Mouse (Mus musculus) heart, embryonic 13.5 days (tissue): ENCODE data around the gene Cemip. TPM values are rescaled to one million over a fixed set of nuclear protein-coding genes. Genes with fewer than 3 reads are reported as not detected.
"Not testable (repeated sequence)": the region's sequence is repeated elsewhere in the genome, so short reads cannot be mapped to it uniquely, and the experiment has no call there.

Experiments
- ATAC-seq: fragments of 200-750 bp; cut with Nextera tagmentation; 2 replicates; pipeline ENCODE4 v1.8.0; 2017; ENCODE audit warnings: moderate TSS enrichment; ENCODE audit not compliant: insufficient number of reproducible peaks, low FRiP score, low TSS enrichment; ENCODE audit errors: extremely low read depth
- H3K27ac ChIP-seq: fragments of 300-500 bp; sonication (generic); replicated peaks from 2 replicates; pipeline ENCODE4 v1.5.1; 2015; ENCODE audit warnings: moderate library complexity, mild to moderate bottlenecking, inconsistent platforms
- H3K27me3 ChIP-seq: fragments of 300-500 bp; sonication (generic); replicated peaks from 2 replicates; pipeline ENCODE4 v1.6.1; 2015; ENCODE audit warnings: mild to moderate bottlenecking, inconsistent platforms
- H3K36me3 ChIP-seq: fragments of 300-500 bp; sonication (generic); 2 replicates; pipeline ENCODE4 v1.6.1; 2015; ENCODE audit warnings: mild to moderate bottlenecking, inconsistent platforms
- H3K4me1 ChIP-seq: fragments of 300-500 bp; sonication (generic); 2 replicates; pipeline ENCODE4 v1.6.1; 2015; ENCODE audit warnings: inconsistent platforms
- H3K4me2 ChIP-seq: fragments of 300-500 bp; sonication (generic); 2 replicates; pipeline ENCODE4 v1.6.1; 2015; ENCODE audit warnings: inconsistent platforms, mild to moderate bottlenecking, moderate library complexity
- H3K4me3 ChIP-seq: fragments of 300-500 bp; sonication (generic); 2 replicates; pipeline ENCODE4 v1.5.1; 2015; ENCODE audit warnings: moderate library complexity, mild to moderate bottlenecking, inconsistent platforms
- H3K9ac ChIP-seq: fragments of 300-500 bp; sonication (generic); 2 replicates; pipeline ENCODE4 v1.6.1; 2015; ENCODE audit warnings: inconsistent platforms, mild to moderate bottlenecking, moderate library complexity
- H3K9me3 ChIP-seq: fragments of 300-500 bp; sonication (generic); 2 replicates; pipeline ENCODE4 v1.6.1; 2016; ENCODE audit warnings: inconsistent platforms
- WGBS: fragments of 180-500 bp; shearing (Covaris S2); methylation state at CpG from one replicate; pipeline ENCODE4 v1.1.7; 2015; ENCODE audit warnings: mixed read lengths; 5-methylcytosine and 5-hydroxymethylcytosine counted together
- polyA plus RNA-seq: library from polyadenylated mRNA; unstranded; fragments of >200 nt; fragmentation: Nextera tagmentation; extraction: Ambion mirVana; gene quantifications from 2 replicates; pipeline ENCODE4 v1.2.1, GENCODE M21; 2015

Gene Cemip
- polyA plus RNA-seq, 1 experiment from 2014 or later: 0.86 TPM

DNA sequence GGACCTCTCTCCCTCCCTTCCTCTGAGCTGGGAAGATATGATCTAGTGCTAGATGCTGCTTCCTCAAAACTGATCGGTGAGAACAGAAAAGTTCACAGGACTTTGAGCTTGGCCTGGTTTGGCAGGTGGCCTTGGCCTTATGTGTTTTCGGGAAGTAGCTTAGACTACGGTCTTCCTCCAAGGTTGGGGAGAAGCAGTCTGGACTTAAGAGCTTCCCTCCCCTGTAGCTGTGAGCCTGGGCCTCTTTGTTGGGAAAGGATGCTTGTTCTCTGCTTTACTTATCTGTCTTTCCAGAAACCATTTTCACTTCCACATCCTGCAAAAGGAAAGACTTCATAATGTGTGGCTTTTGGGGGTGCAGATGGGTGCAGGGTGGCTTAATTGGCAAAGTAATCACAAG, 181.5 kb downstream of the Cemip start:
- WGBS: 75% methylated on average over 3 of the region's 3 CpGs
- Histone ChIP-seq H3K27me3 (no peaks in the 10 kb centered on the region), H3K4me2 (no peak overlapping the region), H3K27ac (no peak overlapping the region), H3K9me3 (peaks cover 8% of the 10 kb centered on the region; the same call in 1 of the 2 replicates), H3K4me1 (peaks cover 9% of the 10 kb centered on the region), H3K9ac (no peak overlapping the region), H3K36me3 (peaks cover 27% of the 10 kb centered on the region), H3K4me3 (no peak overlapping the region)
- no peak for ATAC-seq

DNA sequence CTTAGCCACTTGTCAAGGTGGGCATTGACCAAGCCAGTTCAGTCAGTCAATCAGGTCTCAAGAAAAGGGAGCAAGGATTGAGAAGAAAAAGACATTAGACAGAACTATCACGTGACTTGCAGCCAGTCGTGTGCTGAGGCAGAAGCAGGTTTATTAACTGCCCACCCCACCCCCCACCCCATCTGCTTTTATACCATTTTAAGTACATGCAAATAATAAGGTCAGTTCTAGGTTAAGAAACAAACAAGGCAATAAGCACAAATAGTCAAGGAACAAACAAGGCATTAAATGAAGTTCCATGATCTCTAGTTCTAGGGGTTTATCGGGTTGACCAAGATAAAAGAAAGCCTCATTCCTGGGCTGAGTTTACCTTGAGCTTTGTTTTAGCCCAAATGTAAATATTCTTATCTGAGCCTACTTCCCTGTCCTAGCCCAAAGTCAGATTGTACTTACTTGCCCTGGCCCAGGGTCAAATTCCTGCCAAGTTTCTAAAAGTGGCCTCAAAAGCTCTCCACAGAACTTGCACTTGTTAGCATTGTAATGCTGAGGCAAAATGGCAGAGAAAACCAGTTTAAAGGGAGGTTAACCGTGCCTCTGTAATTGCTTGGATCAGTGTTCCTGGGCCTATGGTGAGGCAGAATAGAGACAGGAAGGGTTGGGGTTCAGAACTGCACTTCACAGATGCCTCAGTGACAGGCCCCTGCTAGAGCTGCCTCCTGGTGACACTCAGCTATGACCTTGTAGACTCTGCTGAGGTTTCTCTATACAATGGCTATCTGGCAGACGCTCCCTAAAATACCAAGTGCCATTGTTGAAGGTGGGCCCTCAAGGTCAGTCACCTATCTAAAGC, 183.8 kb downstream of the Cemip start:
- Histone ChIP-seq H3K4me1 (peaks cover 9% of the 10 kb centered on the region), H3K36me3 (peaks cover 50% of the 10 kb centered on the region), H3K4me2 (no peak overlapping the region), H3K9ac (no peak overlapping the region), H3K4me3 (no peak overlapping the region), H3K27me3 (no peaks in the 10 kb centered on the region), H3K9me3 (peaks cover 8% of the 10 kb centered on the region; the same call in 1 of the 2 replicates), H3K27ac (0 out of 2 replicates have a peak overlapping the region, but pooled peaks have one; percentile 30)
- WGBS: 45% methylated on average over 5 of the region's 5 CpGs
- no peak for ATAC-seq

DNA sequence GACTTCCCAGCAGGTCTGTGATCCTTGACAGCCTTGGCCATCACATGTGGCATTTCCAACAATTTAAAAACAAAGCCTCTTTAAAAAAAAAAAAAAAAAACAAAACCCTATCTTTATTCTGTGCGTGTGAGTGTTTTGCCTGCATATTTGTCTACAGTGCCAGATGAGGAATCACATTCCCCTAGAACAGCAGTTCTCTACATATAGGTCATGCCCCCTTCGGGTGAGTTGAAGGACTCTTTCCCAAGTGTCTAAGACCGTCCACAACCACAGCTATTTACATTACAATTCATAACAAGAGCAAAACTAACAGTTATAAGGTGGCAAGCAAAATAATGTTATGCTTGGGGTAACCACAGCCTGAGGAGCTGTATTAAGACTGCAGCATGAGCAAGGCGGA, 184.9 kb downstream of the Cemip start:
- peaks cover 5% of the 10 kb centered on the region; the same call in 1 of the 2 replicates for H3K9me3 ChIP-seq
- 74% methylated on average over 4 of the region's 4 CpGs for WGBS
- H3K9ac ChIP-seq: no peak overlapping the region
- H3K36me3 ChIP-seq: peaks cover 58% of the 10 kb centered on the region
- H3K4me3 ChIP-seq: no peak overlapping the region
- no peak overlapping the region for H3K4me2 ChIP-seq
- ATAC-seq: no peak
- no peak overlapping the region for H3K27ac ChIP-seq
- peaks cover 12% of the 10 kb centered on the region for H3K4me1 ChIP-seq
- no peaks in the 10 kb centered on the region for H3K27me3 ChIP-seq

DNA sequence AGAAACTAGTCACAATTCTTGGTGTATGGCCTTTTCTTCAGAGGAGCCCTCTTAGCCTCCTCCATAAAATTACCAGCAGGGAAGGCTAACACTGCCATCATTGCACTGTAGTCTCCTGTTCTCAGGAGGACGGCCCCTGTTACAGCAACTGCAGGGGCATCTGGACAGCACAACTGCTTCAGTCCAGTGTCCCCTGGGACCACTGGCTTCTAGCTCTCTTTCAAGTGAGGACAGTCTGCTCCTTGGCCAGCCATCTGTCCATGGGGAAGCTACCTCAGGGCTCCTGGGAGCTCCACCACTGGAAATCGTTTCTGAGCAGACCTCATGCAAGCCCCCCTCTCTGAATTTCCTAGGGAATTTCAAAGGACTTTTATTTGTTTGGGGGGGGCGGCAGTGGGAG, 185.8 kb downstream of the Cemip start:
- Histone ChIP-seq H3K4me2 (no peak overlapping the region), H3K4me1 (peaks cover 16% of the 10 kb centered on the region), H3K36me3 (peaks cover 65% of the 10 kb centered on the region), H3K4me3 (no peak overlapping the region), H3K9ac (no peak overlapping the region), H3K27ac (no peak overlapping the region), H3K9me3 (no peaks in the 10 kb centered on the region), H3K27me3 (no peaks in the 10 kb centered on the region)
- 76% methylated on average over 3 of the region's 3 CpGs for WGBS
- ATAC-seq: no peak

- Histone ChIP-seq H3K27me3 (no peaks in the 10 kb centered on the region), H3K9ac (no peak overlapping the region), H3K36me3 (peaks cover 73% of the 10 kb centered on the region), H3K4me1 (peaks cover 30% of the 10 kb centered on the region), H3K9me3 (no peaks in the 10 kb centered on the region), H3K4me3 (no peak overlapping the region), H3K4me2 (no peak overlapping the region), H3K27ac (no peak overlapping the region)
- WGBS: 66% methylated on average over 11 of the region's 11 CpGs
- ATAC-seq: no peak
These were observed 188.0 kb downstream of the Cemip start for GRCm38 (mm10) chr7:83898267-83898666.

DNA sequence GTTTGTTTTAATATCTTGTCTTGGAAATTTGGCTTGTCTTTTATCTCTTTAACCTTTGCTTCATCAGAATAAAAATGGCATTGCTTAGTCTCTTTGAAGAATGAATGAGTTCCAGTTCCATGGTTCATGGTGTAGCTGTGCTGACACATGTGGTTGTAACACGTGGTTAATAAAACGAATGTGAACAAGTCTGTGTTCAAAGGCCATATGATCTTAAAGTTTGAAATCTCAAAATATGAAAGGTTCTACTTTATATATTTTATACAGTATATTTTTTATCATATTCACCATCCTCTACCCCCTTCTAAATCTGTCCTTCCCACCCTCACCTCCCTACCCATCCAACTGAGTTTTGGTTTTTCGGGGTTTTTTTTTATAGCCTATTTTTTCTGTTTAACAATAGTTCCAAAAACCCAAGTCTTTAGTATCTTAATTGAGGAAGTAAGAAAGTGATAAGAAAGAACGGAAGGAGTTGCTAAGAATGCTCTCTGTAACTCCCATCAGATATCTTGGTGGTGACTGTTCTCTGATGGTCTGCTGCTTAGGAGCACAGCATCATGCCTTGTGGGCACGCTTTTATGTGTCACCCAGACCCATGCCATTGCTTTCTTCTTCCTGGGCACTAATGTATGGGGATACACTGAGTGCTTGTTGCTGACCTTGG, 190.1 kb downstream of the Cemip start:
- Histone ChIP-seq H3K36me3 (peaks cover 61% of the 10 kb centered on the region), H3K9ac (no peak overlapping the region)

GRCm38 (mm10) chr7:83894348-83894747, 192.0 kb downstream of the Cemip start:
- H3K27me3 ChIP-seq: no peaks in the 10 kb centered on the region
- H3K9ac ChIP-seq: no peak overlapping the region
- no peak overlapping the region for H3K27ac ChIP-seq
- peaks cover 43% of the 10 kb centered on the region for H3K36me3 ChIP-seq
- no peak for ATAC-seq
- peaks cover 31% of the 10 kb centered on the region for H3K4me1 ChIP-seq
- no peak overlapping the region for H3K4me3 ChIP-seq
- WGBS: 86% methylated on average over 1 of the region's 1 CpGs
- no peaks in the 10 kb centered on the region for H3K9me3 ChIP-seq
- no peak overlapping the region for H3K4me2 ChIP-seq

More for the DNA sequence above, 190.1 kb downstream of the Cemip start:
- Histone ChIP-seq H3K4me3 (no peak overlapping the region), H3K27me3 (no peaks in the 10 kb centered on the region), H3K27ac (no peak overlapping the region), H3K4me2 (no peak overlapping the region), H3K9me3 (no peaks in the 10 kb centered on the region), H3K4me1 (peaks cover 29% of the 10 kb centered on the region)
- WGBS: 76% methylated on average over 5 of the region's 5 CpGs
- ATAC-seq: no peak

DNA sequence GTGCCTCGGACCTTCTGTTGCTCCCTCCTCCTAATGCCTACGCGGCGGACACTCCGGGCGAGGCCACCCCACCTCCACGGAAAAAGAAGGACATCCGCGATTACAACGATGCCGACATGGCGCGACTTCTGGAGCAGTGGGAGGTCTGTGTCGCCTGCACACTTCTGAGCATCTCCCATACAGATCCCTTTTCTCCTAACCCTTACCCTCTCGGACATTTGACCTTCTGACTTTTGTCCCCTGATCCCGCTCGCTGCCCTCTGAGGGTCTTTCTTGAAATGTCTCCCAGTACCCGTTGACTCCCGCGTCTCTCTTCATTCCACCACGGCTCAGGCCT, 194.0 kb downstream of the Cemip start:
- H3K4me3 ChIP-seq: peak overlapping the region; percentile 72
- peaks cover 31% of the 10 kb centered on the region for H3K4me1 ChIP-seq
- WGBS: 2% methylated on average over 21 of the region's 21 CpGs
- no peak for ATAC-seq
- H3K4me2 ChIP-seq: peak overlapping the region; percentile 86
- H3K9me3 ChIP-seq: no peaks in the 10 kb centered on the region
- peak overlapping the region; percentile 88 for H3K9ac ChIP-seq
- H3K27me3 ChIP-seq: no peaks in the 10 kb centered on the region
- peak overlapping the region; percentile 89 for H3K27ac ChIP-seq
- peaks cover 23% of the 10 kb centered on the region for H3K36me3 ChIP-seq

DNA sequence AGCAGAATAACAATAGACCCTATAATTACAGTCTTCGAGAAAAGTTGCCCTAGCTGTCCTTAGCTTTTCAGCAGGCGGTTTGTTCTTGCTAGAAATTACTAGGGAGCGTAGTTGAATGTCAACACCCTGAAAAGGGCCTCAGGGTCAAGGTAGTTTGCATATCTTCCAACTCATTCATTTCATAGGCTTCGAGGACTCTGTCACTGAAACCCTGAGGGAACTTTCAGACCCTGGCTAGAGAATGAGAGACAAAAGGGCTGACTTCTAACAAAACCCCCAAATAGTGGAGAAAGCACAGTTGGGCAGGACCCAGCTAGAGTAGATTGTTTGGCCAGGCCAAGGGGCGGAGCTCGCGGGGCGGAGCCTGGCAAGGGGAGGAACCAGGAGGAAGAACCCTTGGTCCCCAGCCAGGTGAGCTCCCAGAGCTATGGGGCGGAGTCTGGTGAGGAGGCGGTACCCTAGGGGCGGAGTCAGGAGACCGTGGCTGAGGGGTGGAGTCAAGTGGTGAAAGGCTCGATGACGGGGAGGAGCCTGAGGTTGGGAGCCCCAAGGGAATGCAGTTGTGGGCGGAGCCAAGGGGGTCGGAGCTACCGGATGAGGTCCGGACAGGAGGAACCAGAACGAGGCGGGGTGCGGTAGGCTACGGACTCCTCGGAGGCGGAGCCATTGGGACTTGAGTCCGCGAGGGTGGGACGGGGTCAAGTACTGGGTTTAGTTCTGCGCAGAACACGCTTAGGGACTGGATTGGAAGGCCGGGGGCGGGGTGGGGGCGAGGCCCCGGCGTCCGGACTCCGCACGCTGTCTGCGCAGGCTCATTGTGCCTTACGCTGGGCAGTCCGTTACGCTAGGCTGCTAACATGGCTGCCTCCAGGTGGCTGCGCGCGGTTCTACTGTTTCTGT, 194.6 kb downstream of the Cemip start:
- H3K36me3 ChIP-seq: peaks cover 23% of the 10 kb centered on the region
- peak overlapping the region; percentile 89 for H3K27ac ChIP-seq
- WGBS: 3% methylated on average over 44 of the region's 44 CpGs
- ATAC-seq: peak; percentile 96
- H3K27me3 ChIP-seq: no peaks in the 10 kb centered on the region
- H3K4me2 ChIP-seq: peak overlapping the region; percentile 86
- H3K9me3 ChIP-seq: no peaks in the 10 kb centered on the region
- H3K4me1 ChIP-seq: peaks cover 30% of the 10 kb centered on the region
- H3K9ac ChIP-seq: peak overlapping the region; percentile 88
- peak overlapping the region; percentile 72 for H3K4me3 ChIP-seq

DNA sequence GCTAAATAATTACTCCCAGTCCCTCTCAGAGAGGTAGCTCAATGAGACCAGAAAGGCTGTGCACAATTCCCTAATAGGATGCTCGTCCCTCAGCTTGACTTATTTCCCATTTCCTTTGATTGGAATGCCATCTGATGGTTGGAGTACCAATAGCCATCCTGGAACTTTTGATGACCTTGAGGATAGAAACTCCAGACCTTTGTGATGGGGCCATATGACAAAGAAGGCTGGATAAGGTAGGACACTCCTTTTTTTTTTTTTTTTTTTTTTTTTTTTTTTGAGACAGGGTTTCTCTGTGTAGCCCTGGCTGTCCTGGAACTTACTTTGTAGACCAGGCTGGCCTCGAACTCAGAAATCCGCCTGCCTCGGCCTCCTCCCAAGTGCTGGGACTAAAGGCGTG, 196.4 kb downstream of the Cemip start:
- WGBS: 91% methylated on average over 5 of the region's 5 CpGs
- peaks cover 29% of the 10 kb centered on the region for H3K4me1 ChIP-seq
- not testable (repeated sequence) for H3K36me3 ChIP-seq, ATAC-seq, H3K4me2 ChIP-seq, H3K9me3 ChIP-seq, H3K9ac ChIP-seq, H3K27me3 ChIP-seq, H3K4me3 ChIP-seq, H3K27ac ChIP-seq

DNA sequence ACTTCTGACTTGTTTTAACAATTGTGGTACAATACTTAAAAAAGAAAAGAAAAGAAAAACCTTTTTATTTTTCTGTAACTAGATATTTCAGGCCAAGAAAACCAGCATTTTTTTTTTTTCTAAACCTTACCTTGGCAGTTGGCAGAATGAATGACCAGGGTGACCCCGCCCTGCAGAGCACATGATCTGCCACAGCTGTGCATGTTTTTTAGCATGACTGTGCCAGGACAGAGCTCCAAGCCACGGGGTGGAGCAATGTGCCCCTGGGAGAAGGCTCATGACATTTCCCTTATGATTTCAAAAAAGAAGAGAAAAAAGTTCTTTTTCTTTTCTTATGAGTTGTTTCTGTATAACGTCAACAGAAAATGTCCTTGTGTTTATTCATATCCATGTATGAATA, 196.9 kb downstream of the Cemip start:
- Histone ChIP-seq H3K9ac (no peak overlapping the region), H3K4me2 (no peak overlapping the region), H3K36me3 (peaks cover 5% of the 10 kb centered on the region), H3K4me3 (no peak overlapping the region), H3K4me1 (peaks cover 29% of the 10 kb centered on the region), H3K9me3 (no peaks in the 10 kb centered on the region), H3K27ac (no peak overlapping the region), H3K27me3 (no peaks in the 10 kb centered on the region)
- no peak for ATAC-seq
- WGBS: 69% methylated on average over 3 of the region's 3 CpGs
